Mouse (Mus musculus) MEL (cell line): ENCODE data around the gene Htatsf1. TPM values are rescaled to one million over a fixed set of nuclear protein-coding genes. Genes with fewer than 3 reads are reported as not detected.

Experiments used
- DNase-seq: peaks from one replicate; pipeline ENCODE4 v3.0.0; 2011; ENCODE audit warnings: low read depth, low spot score
- H3K27ac ChIP-seq: 2 replicates; pipeline ENCODE4 v1.5.1; 2012; ENCODE audit warnings: low read depth, mild to moderate bottlenecking, control low read depth, low read length, moderate library complexity; ENCODE audit not compliant: control insufficient read depth
- H3K27me3 ChIP-seq, 2 experiments: fragments of 150-350 bp in 1 of 2; sonication (generic) in 1 of 2; 2 replicates each; pipeline ENCODE4 v1.6.1; 2012; ENCODE audit warnings: low read length in 2 of 2, mild to moderate bottlenecking in 2 of 2, improper control_type of control experiment in 1 of 2, moderate library complexity in 1 of 2; ENCODE audit not compliant: insufficient read depth in 2 of 2, control insufficient read depth in 1 of 2
- H3K36me3 ChIP-seq, 2 experiments: 2 replicates each; pipeline ENCODE4 v1.6.1; 2012 to 2014; ENCODE audit warnings: low read length in 2 of 2, improper control_type of control experiment in 1 of 2, inconsistent platforms in 1 of 2, mild to moderate bottlenecking in 1 of 2; ENCODE audit not compliant: insufficient read depth in 2 of 2, control insufficient read depth in 1 of 2
- H3K4me1 ChIP-seq, 2 experiments: fragments of 150-350 bp in 1 of 2; sonication (generic) in 1 of 2; 2 replicates each; pipeline ENCODE4 v1.6.1; 2012; ENCODE audit warnings: low read length in 2 of 2, improper control_type of control experiment in 1 of 2, mild to moderate bottlenecking in 1 of 2; ENCODE audit not compliant: insufficient read depth in 2 of 2, control insufficient read depth in 1 of 2
- H3K4me3 ChIP-seq, 2 experiments: fragments of 150-350 bp in 1 of 2; sonication (generic) in 1 of 2; 2 replicates each; pipeline ENCODE4 v1.5.1; 2012; ENCODE audit warnings: low read depth in 2 of 2, low read length in 2 of 2, mild to moderate bottlenecking in 2 of 2, moderate library complexity in 2 of 2, control low read depth in 1 of 2, improper control_type of control experiment in 1 of 2; ENCODE audit not compliant: control insufficient read depth in 1 of 2, insufficient read depth in 1 of 2
- H3K79me2 ChIP-seq: 2 replicates; pipeline ENCODE4 v1.6.1; 2012; ENCODE audit warnings: mild to moderate bottlenecking, low read length, moderate library complexity; ENCODE audit not compliant: control insufficient read depth, poor library complexity, insufficient read depth
- H3K9ac ChIP-seq: 2 replicates; pipeline ENCODE4 v1.6.1; 2012; ENCODE audit warnings: low read depth, mild to moderate bottlenecking, control low read depth, low read length, moderate library complexity; ENCODE audit not compliant: control insufficient read depth, poor library complexity, severe bottlenecking
- H3K9me3 ChIP-seq: fragments of 150-350 bp; sonication (generic); replicated peaks from 2 replicates; pipeline ENCODE4 v1.6.1; 2012; ENCODE audit warnings: mild to moderate bottlenecking, low read length, improper control_type of control experiment, moderate library complexity; ENCODE audit not compliant: insufficient read depth
- BHLHE40 ChIP-seq: IDR thresholded peaks from 2 replicates; pipeline ENCODE4 v1.6.1; 2012; ENCODE audit warnings: low read depth, mild to moderate bottlenecking, inconsistent platforms, low read length, improper control_type of control experiment, borderline replicate concordance
- CTCF ChIP-seq, 3 experiments: IDR thresholded peaks in 2 of 3; conservative IDR thresholded peaks in 1 of 3; 2 replicates each; pipeline ENCODE4 v1.5.1; 2011 to 2012; ENCODE audit warnings: low read length in 3 of 3, low read depth in 2 of 3, mild to moderate bottlenecking in 2 of 3, improper control_type of control experiment in 1 of 3, inconsistent platforms in 1 of 3, mixed read lengths in 1 of 3, moderate library complexity in 1 of 3; ENCODE audit not compliant: control insufficient read depth in 1 of 3, insufficient read depth in 1 of 3, poor library complexity in 1 of 3, severe bottlenecking in 1 of 3
- EP300 ChIP-seq, 2 experiments: IDR thresholded peaks; 2 replicates each; pipeline ENCODE4 v1.6.1; 2011; ENCODE audit warnings: improper control_type of control experiment in 2 of 2, low read length in 2 of 2, low read depth in 1 of 2, mild to moderate bottlenecking in 1 of 2
- GABPA ChIP-seq: IDR thresholded peaks from 2 replicates; pipeline ENCODE4 v1.6.1; 2012; ENCODE audit warnings: low read depth, mild to moderate bottlenecking, inconsistent platforms, low read length, improper control_type of control experiment, moderate library complexity
- JUND ChIP-seq: IDR thresholded peaks from 2 replicates; pipeline ENCODE4 v1.6.1; 2011; ENCODE audit warnings: low read depth, mild to moderate bottlenecking, improper control_type of control experiment, low read length
- KAT2A ChIP-seq: conservative IDR thresholded peaks from 2 replicates; pipeline ENCODE4 v1.6.1; 2012; ENCODE audit warnings: low read depth, low read length, improper control_type of control experiment, inconsistent platforms
- MAFK ChIP-seq: IDR thresholded peaks from 2 replicates; pipeline ENCODE4 v1.6.1; 2011; ENCODE audit warnings: low read depth, mild to moderate bottlenecking, low read length, improper control_type of control experiment, borderline replicate concordance
- MAZ ChIP-seq: IDR thresholded peaks from 2 replicates; pipeline ENCODE4 v1.6.1; 2012; ENCODE audit warnings: low read depth, mild to moderate bottlenecking, inconsistent platforms, low read length, improper control_type of control experiment
- MEF2A ChIP-seq: IDR thresholded peaks from 2 replicates; pipeline ENCODE4 v1.6.1; 2014; ENCODE audit warnings: low read depth, mild to moderate bottlenecking, inconsistent platforms, low read length, improper control_type of control experiment; ENCODE audit not compliant: poor library complexity, insufficient replicate concordance, severe bottlenecking; ENCODE audit errors: extremely low read depth
- MYB ChIP-seq: IDR thresholded peaks from 2 replicates; pipeline ENCODE4 v1.6.1; 2011; ENCODE audit warnings: mild to moderate bottlenecking, low read depth, low read length, improper control_type of control experiment
- POLR2A ChIP-seq, 2 experiments: IDR thresholded peaks; 2 replicates each; pipeline ENCODE4 v1.6.1; 2011 to 2012; ENCODE audit warnings: low read length in 2 of 2, mild to moderate bottlenecking in 2 of 2, control low read depth in 1 of 2, improper control_type of control experiment in 1 of 2, low read depth in 1 of 2, moderate library complexity in 1 of 2; ENCODE audit not compliant: control insufficient read depth in 1 of 2, insufficient read depth in 1 of 2, poor library complexity in 1 of 2
- POLR2AphosphoS2 ChIP-seq: IDR thresholded peaks from 2 replicates; pipeline ENCODE4 v1.6.1; 2011; ENCODE audit warnings: low read length, improper control_type of control experiment
- RAD21 ChIP-seq: IDR thresholded peaks from 2 replicates; pipeline ENCODE4 v1.6.1; 2011; ENCODE audit warnings: mild to moderate bottlenecking, low read depth, low read length, improper control_type of control experiment
- TCF12 ChIP-seq: IDR thresholded peaks from 2 replicates; pipeline ENCODE4 v1.6.1; 2014; ENCODE audit warnings: low read depth, mild to moderate bottlenecking, inconsistent platforms, low read length, improper control_type of control experiment, moderate library complexity
- USF1 ChIP-seq: IDR thresholded peaks from 2 replicates; pipeline ENCODE4 v1.6.1; 2014; ENCODE audit warnings: low read depth, mild to moderate bottlenecking, inconsistent platforms, low read length, improper control_type of control experiment, moderate library complexity
- USF2 ChIP-seq, 2 experiments: IDR thresholded peaks; 2 replicates each; pipeline ENCODE4 v1.6.1; 2011 to 2012; ENCODE audit warnings: improper control_type of control experiment in 2 of 2, low read length in 2 of 2, borderline replicate concordance in 1 of 2, inconsistent platforms in 1 of 2, low read depth in 1 of 2, mild to moderate bottlenecking in 1 of 2; ENCODE audit not compliant: insufficient read depth in 1 of 2
- ZKSCAN1 ChIP-seq: IDR thresholded peaks from 2 replicates; pipeline ENCODE4 v1.6.1; 2012; ENCODE audit warnings: low read depth, mild to moderate bottlenecking, inconsistent platforms, low read length, improper control_type of control experiment, moderate library complexity
- ZNF384 ChIP-seq: IDR thresholded peaks from 2 replicates; pipeline ENCODE4 v1.6.1; 2012; ENCODE audit warnings: low read depth, mild to moderate bottlenecking, inconsistent platforms, low read length, improper control_type of control experiment
- polyA plus RNA-seq, 2 experiments: library from polyadenylated mRNA; stranded (reverse) in 1 of 2; unstranded in 1 of 2; fragments of >175 nt in 1 of 2; fragments of >200 nt in 1 of 2; gene quantifications; 2 replicates each; pipeline versions ENCODE4 v1.2.1 to v1.2.4; 2012; ENCODE audit warnings: low replicate concordance in 2 of 2, low read depth in 1 of 2; ENCODE audit not compliant: insufficient read length in 2 of 2, insufficient read depth in 1 of 2, missing spikeins in 1 of 2
- total RNA-seq: library from RNA; depleted of rRNA; stranded (reverse); fragments of 300-350 nt; gene quantifications from 2 replicates; pipeline ENCODE4 v1.2.3, GENCODE M21; 2012; rRNA removed

Htatsf1 gene
- total and polyA plus RNA-seq, 3 experiments: 27.9 to 30.0 TPM; not detected in 1

- H3K36me3 ChIP-seq: no peaks in the 10 kb centered on the region
- H3K79me2 ChIP-seq: no peaks in the 10 kb centered on the region
- H3K9me3 ChIP-seq: no peaks in the 10 kb centered on the region
- H3K9ac ChIP-seq: no peak overlapping the region
- H3K4me1 ChIP-seq: no peaks in the 10 kb centered on the region
- no peaks in the 10 kb centered on the region for H3K27me3 ChIP-seq
- H3K27ac ChIP-seq: no peak overlapping the region
- TF ChIP-seq KAT2A: no peak
- no peak for TF ChIP-seq ZNF384
- no peak for TF ChIP-seq TCF12
- TF ChIP-seq MAZ: no peak
- no peak for TF ChIP-seq JUND
- no peak for TF ChIP-seq EP300 (IDR thresholded peaks at IDR 0.05; ENCODE audit: low read depth in 1 of 2, low read length in 2 of 2)
- TF ChIP-seq RAD21: no peak
- no peak for TF ChIP-seq USF2 (IDR thresholded peaks at IDR 0.05; ENCODE audit: borderline replicate concordance in 1 of 2, insufficient read depth in 1 of 2, low read depth in 1 of 2, low read length in 2 of 2)
- TF ChIP-seq BHLHE40: no peak
- TF ChIP-seq POLR2A (IDR thresholded peaks at IDR 0.05; ENCODE audit: control insufficient read depth in 1 of 2, insufficient read depth in 1 of 2, low read depth in 1 of 2, low read length in 2 of 2, poor library complexity in 1 of 2): no peak
- no peak for TF ChIP-seq GABPA
- TF ChIP-seq, all 39 proteins: peak for 0
- DNase-seq: no peak
- H3K4me3 ChIP-seq: no peak overlapping the region
Measured at GRCm38 (mm10) chrX:57103415-57103814, 50.0 kb downstream of the Htatsf1 start.

- H3K4me3 ChIP-seq: no peak overlapping the region
- H3K9ac ChIP-seq: no peak overlapping the region
- no peak for DNase-seq
- no peaks in the 10 kb centered on the region for H3K9me3 ChIP-seq
- H3K79me2 ChIP-seq: no peaks in the 10 kb centered on the region
- no peak overlapping the region for H3K27ac ChIP-seq
- TF ChIP-seq MAFK (no peak), RAD21 (no peak), USF2 (IDR thresholded peaks at IDR 0.05; ENCODE audit: borderline replicate concordance in 1 of 2, insufficient read depth in 1 of 2, low read depth in 1 of 2, low read length in 2 of 2) (no peak), EP300 (IDR thresholded peaks at IDR 0.05; ENCODE audit: low read depth in 1 of 2, low read length in 2 of 2) (no peak), ZKSCAN1 (no peak), USF1 (no peak), MEF2A (no peak), KAT2A (no peak), POLR2AphosphoS2 (no peak), CTCF (IDR thresholded peaks at IDR 0.05 in 2 of 3, conservative IDR thresholded peaks at IDR 0.05 in 1 of 3; ENCODE audit: control insufficient read depth in 1 of 3, insufficient read depth in 1 of 3, low read depth in 2 of 3, low read length in 3 of 3, poor library complexity in 1 of 3, severe bottlenecking in 1 of 3) (no peak), MYB (no peak)
- no peaks in the 10 kb centered on the region for H3K36me3 ChIP-seq
- H3K4me1 ChIP-seq: no peaks in the 10 kb centered on the region
- no peaks in the 10 kb centered on the region for H3K27me3 ChIP-seq
Measured at GRCm38 (mm10) chrX:57106956-57107355, 53.6 kb downstream of the Htatsf1 start.

Other genes starting within 250 kb of the Htatsf1 start
- gene Map7d3, start 231.3 kb upstream of the Htatsf1 start, total RNA-seq: not detected in 2 replicates
- gene Map7d3, start 231.3 kb upstream of the Htatsf1 start, polyA plus RNA-seq: not detected
- gene Adgrg4, start 183.4 kb upstream of the Htatsf1 start, total RNA-seq: not detected in 2 replicates
- gene Adgrg4, start 183.4 kb upstream of the Htatsf1 start, polyA plus RNA-seq: not detected
- gene Brs3, start 10.5 kb upstream of the Htatsf1 start, total RNA-seq: not detected in 2 replicates
- not detected for gene Brs3, start 10.5 kb upstream of the Htatsf1 start, polyA plus RNA-seq
- not detected in 2 replicates for gene Vgll1, start 34.5 kb downstream of the Htatsf1 start, total RNA-seq
- not detected for gene Vgll1, start 34.5 kb downstream of the Htatsf1 start, polyA plus RNA-seq
- gene Cd40lg, start 158.6 kb downstream of the Htatsf1 start, total RNA-seq: not detected in 2 replicates
- not detected for gene Cd40lg, start 158.6 kb downstream of the Htatsf1 start, polyA plus RNA-seq